Mouse (Mus musculus): ENCODE data around the gene Smndc1. TPM values are rescaled to one million over a fixed set of nuclear protein-coding genes. Genes with fewer than 3 reads are reported as not detected.

The Smndc1 gene
- polyA plus RNA-seq, 1 experiment from 2014 or later: 54.4 TPM

GRCm38 (mm10) chr19:53419834-53420233 lies 29.5 kb upstream of the Smndc1 start:
- Histone ChIP-seq H3K4me1 (ENCODE audit: control insufficient read depth, insufficient read depth, low read length) (peaks cover 4% of the 10 kb centered on the region; the same call in 1 of the 2 replicates), H3K27ac (ENCODE audit: low read depth, low read length) (no peak overlapping the region), H3K36me3 (ENCODE audit: control insufficient read depth, insufficient read depth, low read length) (no peaks in the 10 kb centered on the region), H3K9ac (ENCODE audit: low read length) (no peak overlapping the region), H3K27me3 (ENCODE audit: control insufficient read depth, insufficient read depth, low read length) (no peaks in the 10 kb centered on the region), H3K9me3 (ENCODE audit: control insufficient read depth, low read length) (no peaks in the 10 kb centered on the region), H3K4me3 (ENCODE audit: low read depth, low read length) (no peak overlapping the region), H3K4me2 (ENCODE audit: low read depth) (no peak overlapping the region)
- ATAC-seq (ENCODE audit: insufficient read depth, low FRiP score, low TSS enrichment) (no peak), DNase-seq (ENCODE audit: low spot score) (peak; percentile 74)
- WGBS: 48% methylated on average over 5 of the region's 5 CpGs

GRCm38 (mm10) chr19:53415198-53415597 lies 24.8 kb upstream of the Smndc1 start:
- Histone ChIP-seq H3K4me3 (ENCODE audit: low read depth, low read length) (no peak overlapping the region), H3K9me3 (ENCODE audit: control insufficient read depth, low read length) (no peaks in the 10 kb centered on the region), H3K36me3 (ENCODE audit: control insufficient read depth, insufficient read depth, low read length) (no peaks in the 10 kb centered on the region), H3K27me3 (ENCODE audit: control insufficient read depth, insufficient read depth, low read length) (no peaks in the 10 kb centered on the region), H3K9ac (ENCODE audit: low read length) (no peak overlapping the region), H3K27ac (ENCODE audit: low read depth, low read length) (no peak overlapping the region), H3K4me2 (ENCODE audit: low read depth) (no peak overlapping the region), H3K4me1 (ENCODE audit: control insufficient read depth, insufficient read depth, low read length) (peaks cover 14% of the 10 kb centered on the region)
- 84% methylated on average over 17 of the region's 17 CpGs for WGBS
- DNase-seq (ENCODE audit: low spot score) (no peak), ATAC-seq (ENCODE audit: insufficient read depth, low FRiP score, low TSS enrichment) (no peak)

GRCm38 (mm10) chr19:53414650-53415049 lies 24.3 kb upstream of the Smndc1 start:
- H3K27me3 ChIP-seq (ENCODE audit: control insufficient read depth, insufficient read depth, low read length): no peaks in the 10 kb centered on the region
- no peaks in the 10 kb centered on the region for H3K36me3 ChIP-seq (ENCODE audit: control insufficient read depth, insufficient read depth, low read length)
- DNase-seq (ENCODE audit: low spot score): no peak
- no peak overlapping the region for H3K9ac ChIP-seq (ENCODE audit: low read length)
- no peak for ATAC-seq (ENCODE audit: insufficient read depth, low FRiP score, low TSS enrichment)
- H3K4me3 ChIP-seq (ENCODE audit: low read depth, low read length): no peak overlapping the region
- 84% methylated on average over 11 of the region's 11 CpGs for WGBS
- H3K4me1 ChIP-seq (ENCODE audit: control insufficient read depth, insufficient read depth, low read length): peaks cover 14% of the 10 kb centered on the region
- no peaks in the 10 kb centered on the region for H3K9me3 ChIP-seq (ENCODE audit: control insufficient read depth, low read length)
- no peak overlapping the region for H3K4me2 ChIP-seq (ENCODE audit: low read depth)
- H3K27ac ChIP-seq (ENCODE audit: low read depth, low read length): no peak overlapping the region

GRCm38 (mm10) chr19:53413617-53414380 lies 23.4 kb upstream of the Smndc1 start:
- Histone ChIP-seq H3K9me3 (ENCODE audit: control insufficient read depth, low read length) (no peaks in the 10 kb centered on the region), H3K9ac (ENCODE audit: low read length) (no peak overlapping the region), H3K27me3 (ENCODE audit: control insufficient read depth, insufficient read depth, low read length) (no peaks in the 10 kb centered on the region), H3K27ac (ENCODE audit: low read depth, low read length) (no peak overlapping the region), H3K4me2 (ENCODE audit: low read depth) (no peak overlapping the region), H3K4me3 (ENCODE audit: low read depth, low read length) (no peak overlapping the region), H3K4me1 (ENCODE audit: control insufficient read depth, insufficient read depth, low read length) (peaks cover 14% of the 10 kb centered on the region), H3K36me3 (ENCODE audit: control insufficient read depth, insufficient read depth, low read length) (no peaks in the 10 kb centered on the region)
- WGBS: 79% methylated on average over 15 of the region's 15 CpGs
- DNase-seq (ENCODE audit: low spot score) (no peak), ATAC-seq (ENCODE audit: insufficient read depth, low FRiP score, low TSS enrichment) (no peak)

GRCm38 (mm10) chr19:53412149-53412848 lies 21.9 kb upstream of the Smndc1 start:
- 4% methylated on average over 6 of the region's 6 CpGs for WGBS
- H3K27ac ChIP-seq (ENCODE audit: low read depth, low read length): peak overlapping the region; percentile 53; the same call in 1 of the 2 replicates
- DNase-seq (ENCODE audit: low spot score): peak; percentile 46
- peaks cover 14% of the 10 kb centered on the region for H3K4me1 ChIP-seq (ENCODE audit: control insufficient read depth, insufficient read depth, low read length)
- H3K4me3 ChIP-seq (ENCODE audit: low read depth, low read length): no peak overlapping the region
- no peak overlapping the region for H3K4me2 ChIP-seq (ENCODE audit: low read depth)
- no peaks in the 10 kb centered on the region for H3K9me3 ChIP-seq (ENCODE audit: control insufficient read depth, low read length)
- 0 out of 2 replicates have a peak overlapping the region, but pooled peaks have one; percentile 4 for H3K9ac ChIP-seq (ENCODE audit: low read length)
- no peaks in the 10 kb centered on the region for H3K27me3 ChIP-seq (ENCODE audit: control insufficient read depth, insufficient read depth, low read length)
- no peak for ATAC-seq (ENCODE audit: insufficient read depth, low FRiP score, low TSS enrichment)
- H3K36me3 ChIP-seq (ENCODE audit: control insufficient read depth, insufficient read depth, low read length): no peaks in the 10 kb centered on the region

GRCm38 (mm10) chr19:53409663-53410307 lies 19.4 kb upstream of the Smndc1 start:
- peaks cover 14% of the 10 kb centered on the region for H3K4me1 ChIP-seq (ENCODE audit: control insufficient read depth, insufficient read depth, low read length)
- H3K4me2 ChIP-seq (ENCODE audit: low read depth): no peak overlapping the region
- no peaks in the 10 kb centered on the region for H3K36me3 ChIP-seq (ENCODE audit: control insufficient read depth, insufficient read depth, low read length)
- 68% methylated on average over 17 of the region's 17 CpGs for WGBS
- DNase-seq (ENCODE audit: low spot score) (no peak), ATAC-seq (ENCODE audit: insufficient read depth, low FRiP score, low TSS enrichment) (no peak)
- no peaks in the 10 kb centered on the region for H3K9me3 ChIP-seq (ENCODE audit: control insufficient read depth, low read length)
- no peaks in the 10 kb centered on the region for H3K27me3 ChIP-seq (ENCODE audit: control insufficient read depth, insufficient read depth, low read length)
- H3K27ac ChIP-seq (ENCODE audit: low read depth, low read length): no peak overlapping the region
- H3K9ac ChIP-seq (ENCODE audit: low read length): no peak overlapping the region
- H3K4me3 ChIP-seq (ENCODE audit: low read depth, low read length): no peak overlapping the region

GRCm38 (mm10) chr19:53408398-53408797 lies 18.0 kb upstream of the Smndc1 start:
- 85% methylated on average over 8 of the region's 8 CpGs for WGBS
- no peak overlapping the region for H3K27ac ChIP-seq (ENCODE audit: low read depth, low read length)

GRCm38 (mm10) chr19:53407350-53407749 lies 17.0 kb upstream of the Smndc1 start:
- no peak overlapping the region for H3K4me2 ChIP-seq (ENCODE audit: low read depth)
- H3K36me3 ChIP-seq (ENCODE audit: control insufficient read depth, insufficient read depth, low read length): no peaks in the 10 kb centered on the region
- no peak overlapping the region for H3K4me3 ChIP-seq (ENCODE audit: low read depth, low read length)
- peaks cover 10% of the 10 kb centered on the region for H3K4me1 ChIP-seq (ENCODE audit: control insufficient read depth, insufficient read depth, low read length)
- ATAC-seq (ENCODE audit: insufficient read depth, low FRiP score, low TSS enrichment) (no peak), DNase-seq (ENCODE audit: low spot score) (no peak)
- H3K27ac ChIP-seq (ENCODE audit: low read depth, low read length): no peak overlapping the region
- no peaks in the 10 kb centered on the region for H3K27me3 ChIP-seq (ENCODE audit: control insufficient read depth, insufficient read depth, low read length)
- no peaks in the 10 kb centered on the region for H3K9me3 ChIP-seq (ENCODE audit: control insufficient read depth, low read length)
- WGBS: 89% methylated on average over 2 of the region's 2 CpGs
- H3K9ac ChIP-seq (ENCODE audit: low read length): no peak overlapping the region

More at GRCm38 (mm10) chr19:53408398-53408797, 18.0 kb upstream of the Smndc1 start:
- no peak overlapping the region for H3K4me2 ChIP-seq (ENCODE audit: low read depth)
- H3K9me3 ChIP-seq (ENCODE audit: control insufficient read depth, low read length): no peaks in the 10 kb centered on the region
- no peaks in the 10 kb centered on the region for H3K36me3 ChIP-seq (ENCODE audit: control insufficient read depth, insufficient read depth, low read length)
- H3K4me1 ChIP-seq (ENCODE audit: control insufficient read depth, insufficient read depth, low read length): peaks cover 14% of the 10 kb centered on the region
- ATAC-seq (ENCODE audit: insufficient read depth, low FRiP score, low TSS enrichment) (no peak), DNase-seq (ENCODE audit: low spot score) (no peak)
- no peaks in the 10 kb centered on the region for H3K27me3 ChIP-seq (ENCODE audit: control insufficient read depth, insufficient read depth, low read length)
- no peak overlapping the region for H3K9ac ChIP-seq (ENCODE audit: low read length)
- no peak overlapping the region for H3K4me3 ChIP-seq (ENCODE audit: low read depth, low read length)
